Mouse (Mus musculus): Measurements from ENCODE around the gene Kitl.

The Kitl gene

GRCm38 (mm10) chr10:100015370-100016325, at the start of gene Kitl:
Kitl (plus strand) TSS chr10:100015630.
- DNase-seq (ENCODE audit: low spot score in 2 of 2): peak; percentile 40 to 66

- no peak for DNase-seq (ENCODE audit: low spot score in 2 of 2)
These were observed 42.6 kb upstream of the Kitl start for GRCm38 (mm10) chr10:99972866-99973265.

- DNase-seq (ENCODE audit: low spot score in 2 of 2): no peak
These were observed 35.3 kb upstream of the Kitl start for GRCm38 (mm10) chr10:99980096-99980495.

GRCm38 (mm10) chr10:99980916-99981315, 34.5 kb upstream of the Kitl start:
- DNase-seq (ENCODE audit: low spot score in 2 of 2): no peak

- DNase-seq (ENCODE audit: low spot score in 2 of 2): no peak
These were observed 33.5 kb upstream of the Kitl start for GRCm38 (mm10) chr10:99981887-99982286.

- no peak for DNase-seq (ENCODE audit: low spot score in 2 of 2)
These were observed 28.7 kb upstream of the Kitl start for GRCm38 (mm10) chr10:99986745-99987144.

GRCm38 (mm10) chr10:99989758-99990157, 25.7 kb upstream of the Kitl start:
- DNase-seq (ENCODE audit: low spot score in 2 of 2): no peak

GRCm38 (mm10) chr10:99992121-99992520, 23.3 kb upstream of the Kitl start:
- DNase-seq (ENCODE audit: low spot score in 2 of 2): no peak

GRCm38 (mm10) chr10:100001452-100001851, 14.0 kb upstream of the Kitl start:
- DNase-seq (ENCODE audit: low spot score in 2 of 2): no peak

GRCm38 (mm10) chr10:100003797-100004196, 11.6 kb upstream of the Kitl start:
- DNase-seq (ENCODE audit: low spot score in 2 of 2): no peak

GRCm38 (mm10) chr10:100009681-100010080, 5.7 kb upstream of the Kitl start:
- DNase-seq (ENCODE audit: low spot score in 2 of 2): no peak

GRCm38 (mm10) chr10:100010291-100010690, 5.1 kb upstream of the Kitl start:
- no peak for DNase-seq (ENCODE audit: low spot score in 2 of 2)

GRCm38 (mm10) chr10:100014096-100014495, 1.3 kb upstream of the Kitl start:
- no peak for DNase-seq (ENCODE audit: low spot score in 2 of 2)

GRCm38 (mm10) chr10:100016326-100016709, 888 bp downstream of the Kitl start:
- DNase-seq (ENCODE audit: low spot score in 2 of 2): peak; percentile 20 to 47

- DNase-seq (ENCODE audit: low spot score in 2 of 2): no peak
These were observed 1.7 kb downstream of the Kitl start for GRCm38 (mm10) chr10:100016941-100017770.

- no peak for DNase-seq (ENCODE audit: low spot score in 2 of 2)
These were observed 2.3 kb downstream of the Kitl start for GRCm38 (mm10) chr10:100017771-100018070.

GRCm38 (mm10) chr10:100018493-100018892, 3.1 kb downstream of the Kitl start:
- DNase-seq (ENCODE audit: low spot score in 2 of 2): no peak

- DNase-seq (ENCODE audit: low spot score in 2 of 2): no peak
These were observed 4.1 kb downstream of the Kitl start for GRCm38 (mm10) chr10:100019246-100020195.

GRCm38 (mm10) chr10:100022090-100022834, 6.8 kb downstream of the Kitl start:
- no peak for DNase-seq (ENCODE audit: low spot score in 2 of 2)

GRCm38 (mm10) chr10:100022835-100023093, 7.3 kb downstream of the Kitl start:
- DNase-seq (ENCODE audit: low spot score in 2 of 2): no peak

GRCm38 (mm10) chr10:100025665-100026064, 10.2 kb downstream of the Kitl start:
- DNase-seq (ENCODE audit: low spot score in 2 of 2): no peak

Measured in cerebellum, postnatal 4 days (tissue).